Mouse (Mus musculus): ENCODE data around the gene 4930535I16Rik. TPM values are rescaled to one million over a fixed set of nuclear protein-coding genes. Genes with fewer than 3 reads are reported as not detected.

Gene 4930535I16Rik
- polyA plus RNA-seq (2015; fragmentation: Nextera tagmentation; extraction: Ambion mirVana): not detected in 2 replicates

DNA sequence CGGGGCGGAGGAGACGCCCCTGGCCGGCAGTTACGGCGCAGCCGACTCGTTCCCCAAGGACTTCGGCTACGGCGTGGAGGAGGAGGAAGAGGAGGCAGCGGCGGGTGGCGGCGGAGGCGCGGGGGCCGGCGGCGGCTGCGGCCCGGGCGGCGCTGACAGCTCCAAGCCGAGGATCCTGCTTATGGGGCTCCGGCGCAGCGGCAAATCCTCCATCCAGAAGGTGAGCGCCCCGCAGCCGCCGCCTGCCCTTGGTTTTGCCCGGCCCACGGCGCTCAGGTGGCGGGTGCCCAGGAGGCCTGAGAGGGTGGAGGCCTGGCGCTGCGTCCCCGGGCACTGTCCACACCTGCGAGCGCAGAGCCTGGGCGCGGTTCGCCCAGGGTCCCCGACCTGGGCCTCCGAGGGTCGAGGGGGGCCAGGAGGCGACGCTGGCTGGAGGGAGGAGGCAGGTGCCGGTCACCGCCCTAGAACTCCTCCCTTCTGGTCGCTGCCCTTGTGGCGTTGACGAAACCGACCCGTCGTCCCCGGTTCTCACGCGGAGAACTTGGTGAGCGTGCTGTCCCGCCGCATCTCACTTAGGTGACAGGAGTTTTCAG, at the start of gene 4930535I16Rik:
Gene 4930535I16Rik (minus strand): TSS at position 475 of the 593 bp plus-strand sequence.
- ATAC-seq (ENCODE audit: low read depth): peak; percentile 50
- H3K27ac ChIP-seq (ENCODE audit: low read length): peak within 1 kb of the TSS; percentile 90
- WGBS (ENCODE audit: insufficient replicate concordance): 0% methylated on average over 51 of the region's 63 CpGs

DNA sequence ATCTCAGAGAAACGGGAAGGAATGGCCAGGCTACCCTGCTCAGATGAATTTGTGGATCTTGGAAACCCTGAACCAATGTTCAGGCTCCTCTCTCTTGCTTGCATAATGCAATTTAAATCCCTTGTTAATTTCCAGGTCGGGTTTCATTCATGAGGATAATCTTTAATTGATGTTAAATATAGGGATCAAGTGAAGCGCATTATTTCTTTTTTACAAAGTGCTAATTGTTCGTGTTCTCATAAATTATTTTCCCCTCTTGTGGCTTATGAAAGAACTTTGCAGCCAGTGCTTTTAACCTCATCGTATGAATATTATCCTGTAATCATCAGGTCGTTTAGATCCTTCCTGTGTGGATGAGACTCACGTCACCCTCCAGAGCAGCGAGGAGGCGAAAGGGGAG, 44.9 kb upstream of the 4930535I16Rik start:
- 58% methylated on average over 9 of the region's 9 CpGs for WGBS (ENCODE audit: insufficient replicate concordance)
- H3K4me2 ChIP-seq (ENCODE audit: low read depth, low read length): no peak overlapping the region
- ATAC-seq (ENCODE audit: low read depth): no peak

More for the DNA sequence above, at the start of gene 4930535I16Rik:
- peaks cover 17% of the 10 kb centered on the region for H3K4me1 ChIP-seq (ENCODE audit: control insufficient read depth, low read depth, low read length)
- H3K36me3 ChIP-seq (ENCODE audit: control insufficient read depth, insufficient read depth): peaks cover 7% of the 10 kb centered on the region
- peak within 1 kb of the TSS; percentile 90 for H3K9ac ChIP-seq (ENCODE audit: low read depth, low read length)
- peak within 1 kb of the TSS; percentile 90 for H3K4me2 ChIP-seq (ENCODE audit: low read depth, low read length)
- no peaks in the 10 kb centered on the region for H3K9me3 ChIP-seq (replicated peaks; ENCODE audit: control insufficient read depth, low read length)
- H3K4me3 ChIP-seq (ENCODE audit: low read depth, low read length): peak within 1 kb of the TSS; percentile 97
- no peaks in the 10 kb centered on the region for H3K27me3 ChIP-seq (ENCODE audit: control insufficient read depth, insufficient read depth, low read depth, low read length)

DNA sequence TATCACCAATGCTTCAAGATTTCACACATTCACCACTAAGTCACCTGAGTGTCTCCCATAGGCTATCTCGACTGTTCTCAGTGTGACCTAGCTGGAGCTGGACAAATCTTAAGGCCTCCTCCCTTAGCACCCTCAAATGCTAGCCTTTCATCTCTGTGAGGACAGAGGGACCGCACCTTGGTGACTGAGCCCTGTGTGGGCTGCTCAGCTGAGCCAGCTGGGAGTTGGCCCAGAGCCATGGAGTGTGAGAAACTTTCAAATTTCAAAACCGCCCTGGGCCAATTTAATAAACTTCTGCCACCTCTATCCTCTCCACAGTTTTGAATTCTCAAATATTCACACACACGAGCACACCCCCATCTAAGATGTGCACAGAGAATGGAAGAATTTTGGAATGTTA, 43.1 kb upstream of the 4930535I16Rik start:
- peaks cover 12% of the 10 kb centered on the region for H3K27me3 ChIP-seq (ENCODE audit: control insufficient read depth, insufficient read depth, low read depth, low read length)
- H3K9ac ChIP-seq (ENCODE audit: low read depth, low read length): no peak overlapping the region
- no peak overlapping the region for H3K4me2 ChIP-seq (ENCODE audit: low read depth, low read length)
- no peak for ATAC-seq (ENCODE audit: low read depth)
- H3K9me3 ChIP-seq (replicated peaks; ENCODE audit: control insufficient read depth, low read length): no peaks in the 10 kb centered on the region
- no peaks in the 10 kb centered on the region; the same call in 1 of the 2 replicates for H3K4me1 ChIP-seq (ENCODE audit: control insufficient read depth, low read depth, low read length)
- no peaks in the 10 kb centered on the region for H3K36me3 ChIP-seq (ENCODE audit: control insufficient read depth, insufficient read depth)
- no peak overlapping the region for H3K4me3 ChIP-seq (ENCODE audit: low read depth, low read length)
- no peak overlapping the region for H3K27ac ChIP-seq (ENCODE audit: low read length)
- 43% methylated on average over 4 of the region's 4 CpGs for WGBS (ENCODE audit: insufficient replicate concordance)

More for the DNA sequence above, 44.9 kb upstream of the 4930535I16Rik start:
- Histone ChIP-seq H3K36me3 (ENCODE audit: control insufficient read depth, insufficient read depth) (no peaks in the 10 kb centered on the region), H3K27me3 (ENCODE audit: control insufficient read depth, insufficient read depth, low read depth, low read length) (no peaks in the 10 kb centered on the region), H3K4me1 (ENCODE audit: control insufficient read depth, low read depth, low read length) (no peaks in the 10 kb centered on the region; the same call in 1 of the 2 replicates), H3K9me3 (replicated peaks; ENCODE audit: control insufficient read depth, low read length) (no peaks in the 10 kb centered on the region), H3K27ac (ENCODE audit: low read length) (no peak overlapping the region), H3K4me3 (ENCODE audit: low read depth, low read length) (no peak overlapping the region), H3K9ac (ENCODE audit: low read depth, low read length) (no peak overlapping the region)

DNA sequence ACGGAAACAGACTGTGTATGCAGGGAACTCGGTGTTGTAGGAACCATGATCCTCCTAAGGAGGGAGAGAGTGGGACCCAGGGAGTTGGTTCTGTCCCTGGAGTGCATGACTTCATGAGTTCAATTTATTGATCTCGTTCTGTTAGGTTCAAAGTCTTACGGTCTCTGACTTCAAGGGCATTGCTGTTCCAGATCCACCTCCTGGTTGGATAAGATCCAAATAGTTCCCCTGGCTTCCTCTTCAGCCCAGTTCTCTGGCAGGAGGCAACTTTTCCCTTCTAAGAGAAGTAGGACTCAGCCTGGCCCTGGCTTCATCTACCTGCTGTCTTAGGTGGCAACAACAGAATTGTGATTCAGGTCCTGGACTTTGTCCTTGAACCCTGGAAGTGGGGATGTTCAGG, 40.1 kb upstream of the 4930535I16Rik start:
- Histone ChIP-seq H3K27me3 (ENCODE audit: control insufficient read depth, insufficient read depth, low read depth, low read length) (peaks cover 12% of the 10 kb centered on the region), H3K4me1 (ENCODE audit: control insufficient read depth, low read depth, low read length) (no peaks in the 10 kb centered on the region; the same call in 1 of the 2 replicates), H3K9ac (ENCODE audit: low read depth, low read length) (no peak overlapping the region), H3K4me2 (ENCODE audit: low read depth, low read length) (no peak overlapping the region), H3K4me3 (ENCODE audit: low read depth, low read length) (no peak overlapping the region), H3K27ac (ENCODE audit: low read length) (no peak overlapping the region), H3K9me3 (replicated peaks; ENCODE audit: control insufficient read depth, low read length) (no peaks in the 10 kb centered on the region), H3K36me3 (ENCODE audit: control insufficient read depth, insufficient read depth) (no peaks in the 10 kb centered on the region)
- WGBS (ENCODE audit: insufficient replicate concordance): 45% methylated on average over 4 of the region's 4 CpGs
- ATAC-seq (ENCODE audit: low read depth): no peak

DNA sequence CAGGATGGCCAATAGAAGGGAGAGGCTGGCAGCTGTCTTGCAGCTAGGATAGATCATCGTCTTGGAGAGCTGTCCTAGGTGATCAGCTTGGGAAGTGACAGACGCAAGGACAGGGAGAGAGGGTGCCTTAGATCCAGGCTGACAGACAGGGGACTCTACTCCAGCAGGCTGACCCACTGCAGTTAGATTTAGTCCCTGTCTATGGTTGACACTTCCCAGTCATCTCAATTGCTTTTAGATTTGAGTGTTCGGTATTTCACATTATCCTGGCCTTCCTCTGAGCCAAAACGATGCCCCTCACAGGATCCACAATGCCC, 39.6 kb upstream of the 4930535I16Rik start:
- peaks cover 12% of the 10 kb centered on the region for H3K27me3 ChIP-seq (ENCODE audit: control insufficient read depth, insufficient read depth, low read depth, low read length)
- 52% methylated on average over 4 of the region's 4 CpGs for WGBS (ENCODE audit: insufficient replicate concordance)
- H3K36me3 ChIP-seq (ENCODE audit: control insufficient read depth, insufficient read depth): no peaks in the 10 kb centered on the region
- H3K9me3 ChIP-seq (replicated peaks; ENCODE audit: control insufficient read depth, low read length): no peaks in the 10 kb centered on the region
- H3K9ac ChIP-seq (ENCODE audit: low read depth, low read length): no peak overlapping the region
- H3K27ac ChIP-seq (ENCODE audit: low read length): no peak overlapping the region
- ATAC-seq (ENCODE audit: low read depth): no peak
- no peak overlapping the region for H3K4me3 ChIP-seq (ENCODE audit: low read depth, low read length)
- H3K4me2 ChIP-seq (ENCODE audit: low read depth, low read length): no peak overlapping the region
- H3K4me1 ChIP-seq (ENCODE audit: control insufficient read depth, low read depth, low read length): no peaks in the 10 kb centered on the region; the same call in 1 of the 2 replicates

DNA sequence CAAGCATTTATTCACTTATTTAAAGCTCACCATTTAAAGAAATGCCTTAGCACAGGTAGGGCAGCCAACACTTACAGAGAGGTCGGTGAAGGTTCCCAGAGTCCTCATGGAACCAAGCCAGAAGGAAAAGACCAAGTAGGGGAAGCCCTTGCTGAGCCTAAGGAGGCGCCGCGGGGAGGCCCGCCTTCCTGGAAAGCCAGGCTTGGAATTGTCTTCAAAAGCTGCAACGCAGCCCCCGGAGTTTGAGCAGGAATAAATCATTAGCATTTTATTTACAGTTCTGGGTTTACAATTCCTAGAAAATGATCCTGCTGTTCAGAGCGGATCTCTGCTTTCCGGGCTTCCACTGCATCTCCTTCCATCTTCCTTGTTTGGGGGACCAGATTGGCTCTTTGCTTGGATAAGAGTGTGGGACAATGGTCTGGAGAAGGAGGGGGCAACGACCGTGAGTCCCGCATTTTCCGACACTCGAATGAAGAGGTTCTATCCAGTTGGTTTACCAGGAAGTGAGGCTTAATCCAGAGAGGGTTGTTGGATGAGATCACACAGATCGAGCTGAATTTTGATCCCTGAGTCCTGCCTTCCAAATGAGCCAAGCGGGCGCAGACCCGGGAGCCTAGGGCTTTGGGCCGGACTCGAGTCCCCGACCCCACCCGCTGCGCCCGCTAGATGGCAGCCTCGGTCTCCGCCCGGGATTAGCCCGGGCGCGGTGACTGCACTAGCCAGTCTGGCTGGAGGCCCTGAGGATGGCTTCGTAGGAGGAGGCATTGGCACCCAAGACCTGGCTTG, 39.1 kb upstream of the 4930535I16Rik start:
- no peak overlapping the region for H3K27ac ChIP-seq (ENCODE audit: low read length)
- peak; percentile 62 for ATAC-seq (ENCODE audit: low read depth)
- H3K27me3 ChIP-seq (ENCODE audit: control insufficient read depth, insufficient read depth, low read depth, low read length): peaks cover 12% of the 10 kb centered on the region
- no peaks in the 10 kb centered on the region for H3K36me3 ChIP-seq (ENCODE audit: control insufficient read depth, insufficient read depth)
- no peaks in the 10 kb centered on the region for H3K9me3 ChIP-seq (replicated peaks; ENCODE audit: control insufficient read depth, low read length)
- H3K4me2 ChIP-seq (ENCODE audit: low read depth, low read length): 0 out of 2 replicates have a peak overlapping the region, but pooled peaks have one; percentile 14
- H3K4me3 ChIP-seq (ENCODE audit: low read depth, low read length): no peak overlapping the region
- WGBS (ENCODE audit: insufficient replicate concordance): 7% methylated on average over 31 of the region's 31 CpGs
- no peaks in the 10 kb centered on the region; the same call in 1 of the 2 replicates for H3K4me1 ChIP-seq (ENCODE audit: control insufficient read depth, low read depth, low read length)
- H3K9ac ChIP-seq (ENCODE audit: low read depth, low read length): no peak overlapping the region

DNA sequence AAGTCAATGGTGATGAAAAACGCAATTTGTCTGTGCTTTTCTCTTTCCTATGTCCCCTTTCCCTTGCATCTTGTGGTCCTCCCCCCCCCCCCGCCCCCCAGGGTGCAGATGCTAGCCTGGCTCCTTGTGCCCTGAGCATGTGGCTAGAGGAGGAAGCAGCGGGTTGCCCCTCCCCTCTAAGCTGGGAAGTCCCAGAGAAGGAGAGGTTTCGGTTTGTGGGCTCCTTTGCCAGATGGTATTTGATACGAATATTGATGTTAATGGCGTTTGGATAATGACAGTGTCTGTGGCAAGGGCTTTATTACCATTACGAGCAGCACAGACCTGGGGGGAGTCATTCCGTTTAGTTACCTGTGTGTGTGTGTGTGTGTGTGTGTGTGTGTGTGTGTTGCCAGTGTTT, 34.2 kb upstream of the 4930535I16Rik start:
- no peak for ATAC-seq (ENCODE audit: low read depth)
- WGBS (ENCODE audit: insufficient replicate concordance): 21% methylated on average over 7 of the region's 8 CpGs
- no peak overlapping the region for H3K9ac ChIP-seq (ENCODE audit: low read depth, low read length)
- H3K36me3 ChIP-seq (ENCODE audit: control insufficient read depth, insufficient read depth): no peaks in the 10 kb centered on the region
- no peaks in the 10 kb centered on the region for H3K9me3 ChIP-seq (replicated peaks; ENCODE audit: control insufficient read depth, low read length)
- peaks cover 11% of the 10 kb centered on the region for H3K27me3 ChIP-seq (ENCODE audit: control insufficient read depth, insufficient read depth, low read depth, low read length)
- H3K4me3 ChIP-seq (ENCODE audit: low read depth, low read length): no peak overlapping the region
- H3K4me2 ChIP-seq (ENCODE audit: low read depth, low read length): no peak overlapping the region
- no peaks in the 10 kb centered on the region for H3K4me1 ChIP-seq (ENCODE audit: control insufficient read depth, low read depth, low read length)
- H3K27ac ChIP-seq (ENCODE audit: low read length): no peak overlapping the region

DNA sequence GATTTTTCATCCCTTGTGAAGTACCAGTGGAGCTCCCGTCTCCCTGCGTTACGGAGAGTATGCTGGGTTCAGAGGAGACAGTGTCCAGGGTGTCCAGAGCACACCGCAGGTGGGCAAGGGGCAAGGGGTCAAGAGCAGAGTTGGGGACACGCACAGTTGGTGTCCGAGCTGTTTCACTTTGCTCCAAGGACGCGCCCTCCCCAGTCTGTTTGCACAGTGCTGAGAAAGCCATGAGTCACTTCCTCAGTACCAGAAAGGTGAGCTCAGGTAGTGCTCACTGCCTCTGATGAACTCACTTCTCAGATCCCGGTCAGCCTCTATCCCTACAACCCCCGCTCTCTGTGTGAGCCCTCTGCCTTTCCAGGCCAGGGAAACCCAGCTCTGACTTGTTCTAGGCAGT, 31.8 kb upstream of the 4930535I16Rik start:
- Histone ChIP-seq H3K36me3 (ENCODE audit: control insufficient read depth, insufficient read depth) (no peaks in the 10 kb centered on the region), H3K4me1 (ENCODE audit: control insufficient read depth, low read depth, low read length) (no peaks in the 10 kb centered on the region), H3K27ac (ENCODE audit: low read length) (no peak overlapping the region), H3K9ac (ENCODE audit: low read depth, low read length) (no peak overlapping the region), H3K9me3 (replicated peaks; ENCODE audit: control insufficient read depth, low read length) (no peaks in the 10 kb centered on the region), H3K27me3 (ENCODE audit: control insufficient read depth, insufficient read depth, low read depth, low read length) (no peaks in the 10 kb centered on the region), H3K4me2 (ENCODE audit: low read depth, low read length) (no peak overlapping the region), H3K4me3 (ENCODE audit: low read depth, low read length) (no peak overlapping the region)
- no peak for ATAC-seq (ENCODE audit: low read depth)
- 65% methylated on average over 10 of the region's 10 CpGs for WGBS (ENCODE audit: insufficient replicate concordance)

DNA sequence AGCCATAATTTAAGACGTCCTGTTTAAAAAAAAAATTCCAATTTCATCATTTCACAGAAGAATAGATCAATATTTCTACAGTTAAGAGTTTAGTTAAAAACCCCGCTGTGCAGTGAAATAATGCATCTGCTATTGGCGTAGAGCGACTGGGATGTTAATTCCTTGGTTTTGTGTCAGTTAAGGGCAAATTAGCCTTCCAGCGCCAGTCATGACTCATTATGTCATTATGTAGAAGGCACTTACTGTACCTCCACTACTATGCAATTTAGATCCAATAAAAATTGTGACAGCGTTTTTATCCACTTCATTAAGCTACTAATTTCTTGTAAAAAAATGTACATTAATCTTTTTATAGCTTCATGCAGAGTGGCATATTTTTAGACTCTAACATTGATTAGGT, 31.1 kb upstream of the 4930535I16Rik start:
- Histone ChIP-seq H3K36me3 (ENCODE audit: control insufficient read depth, insufficient read depth) (no peaks in the 10 kb centered on the region), H3K9ac (ENCODE audit: low read depth, low read length) (no peak overlapping the region), H3K27ac (ENCODE audit: low read length) (no peak overlapping the region), H3K4me3 (ENCODE audit: low read depth, low read length) (no peak overlapping the region), H3K27me3 (ENCODE audit: control insufficient read depth, insufficient read depth, low read depth, low read length) (no peaks in the 10 kb centered on the region), H3K4me2 (ENCODE audit: low read depth, low read length) (no peak overlapping the region), H3K4me1 (ENCODE audit: control insufficient read depth, low read depth, low read length) (no peaks in the 10 kb centered on the region), H3K9me3 (replicated peaks; ENCODE audit: control insufficient read depth, low read length) (no peaks in the 10 kb centered on the region)
- no peak for ATAC-seq (ENCODE audit: low read depth)
- 66% methylated on average over 6 of the region's 6 CpGs for WGBS (ENCODE audit: insufficient replicate concordance)
